Mouse (Mus musculus) kidney, embryonic 14.5 days (tissue): ENCODE results near the gene Cela3b. TPM values are rescaled to one million over a fixed set of nuclear protein-coding genes. Genes with fewer than 3 reads are reported as not detected.

Source experiments
- ATAC-seq: fragments of 200-750 bp; cut with Nextera tagmentation; 2 replicates; pipeline ENCODE4 v1.8.0; 2017; ENCODE audit warnings: moderate number of reproducible peaks, mild to moderate bottlenecking, moderate TSS enrichment, moderate library complexity; ENCODE audit not compliant: low FRiP score, low TSS enrichment
- H3K27ac ChIP-seq: fragments of 300-500 bp; sonication (generic); 2 replicates; pipeline ENCODE4 v1.5.1; 2014; ENCODE audit warnings: low read depth, mild to moderate bottlenecking, low read length, moderate library complexity, mixed read lengths
- H3K27me3 ChIP-seq: fragments of 300-500 bp; sonication (generic); 2 replicates; pipeline ENCODE4 v1.6.1; 2014; ENCODE audit warnings: mild to moderate bottlenecking, low read length; ENCODE audit not compliant: control insufficient read depth, insufficient read depth
- H3K36me3 ChIP-seq: fragments of 300-500 bp; sonication (generic); 2 replicates; pipeline ENCODE4 v1.6.1; 2014; ENCODE audit warnings: low read length, mixed read lengths; ENCODE audit not compliant: control insufficient read depth, insufficient read depth
- H3K4me1 ChIP-seq: fragments of 300-500 bp; sonication (generic); 2 replicates; pipeline ENCODE4 v1.6.1; 2014; ENCODE audit warnings: low read length, mixed read lengths; ENCODE audit not compliant: control insufficient read depth, insufficient read depth
- H3K4me2 ChIP-seq: fragments of 300-500 bp; sonication (generic); replicated peaks from 2 replicates; pipeline ENCODE4 v1.6.1; 2014; ENCODE audit warnings: low read depth, mild to moderate bottlenecking, low read length
- H3K4me3 ChIP-seq: fragments of 300-500 bp; sonication (generic); 2 replicates; pipeline ENCODE4 v1.5.1; 2014; ENCODE audit warnings: mild to moderate bottlenecking, low read length
- H3K9ac ChIP-seq: fragments of 300-500 bp; sonication (generic); 2 replicates; pipeline ENCODE4 v1.6.1; 2014; ENCODE audit warnings: low read depth, mild to moderate bottlenecking, low read length, moderate library complexity
- H3K9me3 ChIP-seq: fragments of 300-500 bp; sonication (generic); 2 replicates; pipeline ENCODE4 v1.6.1; 2016; ENCODE audit warnings: low read length; ENCODE audit not compliant: control insufficient read depth
- WGBS: fragments of 180-500 bp; shearing (Covaris S2); extraction: QIAGEN DNeasy Blood & Tissue Kit; methylation state at CpG from one replicate; pipeline ENCODE4 v1.1.7; 2014; 5-methylcytosine and 5-hydroxymethylcytosine counted together
- polyA plus RNA-seq: library from polyadenylated mRNA; unstranded; fragments of >200 nt; fragmentation: Nextera tagmentation; extraction: Ambion mirVana; gene quantifications from 2 replicates; pipeline ENCODE4 v1.2.1, GENCODE M21; 2014

The Cela3b gene
- polyA plus RNA-seq, 1 experiment from 2014 or later, result not detected

- Histone ChIP-seq H3K4me1 (peaks cover 3% of the 10 kb centered on the region; the same call in 1 of the 2 replicates), H3K27me3 (no peaks in the 10 kb centered on the region), H3K36me3 (no peaks in the 10 kb centered on the region), H3K9ac (peak overlapping the region; percentile 86; the same call in 1 of the 2 replicates), H3K4me2 (peak overlapping the region; percentile 87), H3K4me3 (peak overlapping the region; percentile 81), H3K9me3 (no peaks in the 10 kb centered on the region), H3K27ac (no peak overlapping the region; the same call in 1 of the 2 replicates)
- WGBS, result 51% methylated on average over 6 of the region's 6 CpGs
- no peak for ATAC-seq
Observed at GRCm38 (mm10) chr4:137388983-137389382, 41.4 kb downstream of the Cela3b start.

GRCm38 (mm10) chr4:137388059-137388794, 42.1 kb downstream of the Cela3b start:
- Histone ChIP-seq H3K4me2 (peak overlapping the region; percentile 87), H3K4me1 (peaks cover 3% of the 10 kb centered on the region; the same call in 1 of the 2 replicates), H3K9me3 (no peaks in the 10 kb centered on the region), H3K9ac (peak overlapping the region; percentile 86), H3K36me3 (no peaks in the 10 kb centered on the region), H3K27me3 (no peaks in the 10 kb centered on the region), H3K27ac (peak overlapping the region; percentile 96), H3K4me3 (peak overlapping the region; percentile 81)
- peak; percentile 92 for ATAC-seq
- WGBS, result under 1% methylated on average over 46 of the region's 46 CpGs

GRCm38 (mm10) chr4:137387482-137388058, 42.8 kb downstream of the Cela3b start:
- under 1% methylated on average over 20 of the region's 20 CpGs for WGBS
- peak overlapping the region; percentile 86 for H3K9ac ChIP-seq
- peak overlapping the region; percentile 81 for H3K4me3 ChIP-seq
- H3K9me3 ChIP-seq, result no peaks in the 10 kb centered on the region
- ATAC-seq, result no peak
- H3K27ac ChIP-seq, result peak overlapping the region; percentile 96
- no peaks in the 10 kb centered on the region for H3K36me3 ChIP-seq
- no peaks in the 10 kb centered on the region for H3K27me3 ChIP-seq
- H3K4me2 ChIP-seq, result peak overlapping the region; percentile 87
- peaks cover 3% of the 10 kb centered on the region; the same call in 1 of the 2 replicates for H3K4me1 ChIP-seq

GRCm38 (mm10) chr4:137380702-137381605, 49.4 kb downstream of the Cela3b start:
- Histone ChIP-seq H3K36me3 (no peaks in the 10 kb centered on the region), H3K4me2 (peak overlapping the region; percentile 8; the same call in 1 of the 2 replicates), H3K4me3 (no peak overlapping the region), H3K4me1 (peaks cover 3% of the 10 kb centered on the region; the same call in 1 of the 2 replicates), H3K9ac (no peak overlapping the region), H3K27ac (peak overlapping the region; percentile 68), H3K27me3 (no peaks in the 10 kb centered on the region), H3K9me3 (no peaks in the 10 kb centered on the region)
- ATAC-seq, result peak; percentile 71
- 39% methylated on average over 13 of the region's 16 CpGs for WGBS

GRCm38 (mm10) chr4:137379713-137380255, 50.6 kb downstream of the Cela3b start:
- whole genome bisulfite sequencing, result 89% methylated on average over 10 of the region's 10 CpGs
- Histone ChIP-seq H3K9ac (no peak overlapping the region), H3K27ac (no peak overlapping the region), H3K4me3 (no peak overlapping the region), H3K9me3 (no peaks in the 10 kb centered on the region), H3K4me1 (peaks cover 7% of the 10 kb centered on the region; the same call in 1 of the 2 replicates), H3K36me3 (no peaks in the 10 kb centered on the region), H3K27me3 (no peaks in the 10 kb centered on the region), H3K4me2 (no peak overlapping the region)
- ATAC-seq, result no peak

- no peak overlapping the region for H3K9ac ChIP-seq
- ATAC-seq, result no peak
Observed at GRCm38 (mm10) chr4:137379085-137379484, 51.3 kb downstream of the Cela3b start.

GRCm38 (mm10) chr4:137377526-137378304, 52.6 kb downstream of the Cela3b start:
- H3K36me3 ChIP-seq, result no peaks in the 10 kb centered on the region
- no peak overlapping the region for H3K9ac ChIP-seq
- no peaks in the 10 kb centered on the region for H3K27me3 ChIP-seq
- H3K4me2 ChIP-seq, result no peak overlapping the region
- peaks cover 12% of the 10 kb centered on the region; the same call in 1 of the 2 replicates for H3K4me1 ChIP-seq
- 79% methylated on average over 4 of the region's 4 CpGs for WGBS
- H3K27ac ChIP-seq, result no peak overlapping the region
- no peak for ATAC-seq
- no peaks in the 10 kb centered on the region for H3K9me3 ChIP-seq
- no peak overlapping the region for H3K4me3 ChIP-seq

More at GRCm38 (mm10) chr4:137379085-137379484, 51.3 kb downstream of the Cela3b start:
- Histone ChIP-seq H3K27ac (no peak overlapping the region), H3K36me3 (no peaks in the 10 kb centered on the region), H3K4me2 (no peak overlapping the region), H3K9me3 (no peaks in the 10 kb centered on the region), H3K4me1 (peaks cover 7% of the 10 kb centered on the region; the same call in 1 of the 2 replicates), H3K4me3 (no peak overlapping the region), H3K27me3 (no peaks in the 10 kb centered on the region)
- 89% methylated on average over 3 of the region's 3 CpGs for WGBS

GRCm38 (mm10) chr4:137376778-137377177, 53.6 kb downstream of the Cela3b start:
- no peak overlapping the region for H3K9ac ChIP-seq
- no peaks in the 10 kb centered on the region for H3K9me3 ChIP-seq
- H3K4me3 ChIP-seq, result no peak overlapping the region
- ATAC-seq, result no peak
- H3K27me3 ChIP-seq, result no peaks in the 10 kb centered on the region
- no peak overlapping the region for H3K27ac ChIP-seq
- WGBS, result 73% methylated on average over 2 of the region's 2 CpGs
- H3K4me1 ChIP-seq, result peaks cover 12% of the 10 kb centered on the region; the same call in 1 of the 2 replicates
- H3K36me3 ChIP-seq, result no peaks in the 10 kb centered on the region
- H3K4me2 ChIP-seq, result no peak overlapping the region
